Mouse (Mus musculus) CD8-positive naive resting alpha-beta T cell, adult 2 months (primary cell): ENCODE results near the gene Pgs1.

Experiments
- DNase-seq, 2 experiments: peaks; one replicate each; pipeline ENCODE4 v3.0.0; 2022; ENCODE audit warnings: low read depth in 2 of 2, low spot score in 2 of 2

Gene Pgs1

GRCm38 (mm10) chr11:118034395-118034794 lies 48.3 kb downstream of the Pgs1 start:
- DNase-seq, result no peak

GRCm38 (mm10) chr11:118035068-118035467 lies 49.0 kb downstream of the Pgs1 start:
- no peak for DNase-seq

- no peak for DNase-seq
These were observed 56.7 kb downstream of the Pgs1 start for GRCm38 (mm10) chr11:118042791-118043190.

- DNase-seq, result no peak
These were observed 57.3 kb downstream of the Pgs1 start for GRCm38 (mm10) chr11:118043293-118043907.

- no peak for DNase-seq
These were observed 63.5 kb downstream of the Pgs1 start for GRCm38 (mm10) chr11:118049641-118050040.

GRCm38 (mm10) chr11:118050174-118050573 lies 64.1 kb downstream of the Pgs1 start:
- no peak for DNase-seq

- DNase-seq, result no peak
These were observed 72.3 kb downstream of the Pgs1 start for GRCm38 (mm10) chr11:118058367-118058766.

GRCm38 (mm10) chr11:118058872-118059271 lies 72.8 kb downstream of the Pgs1 start:
- DNase-seq, result no peak

- DNase-seq, result no peak
These were observed 73.9 kb downstream of the Pgs1 start for GRCm38 (mm10) chr11:118060038-118060437.

GRCm38 (mm10) chr11:118067588-118067987 lies 81.5 kb downstream of the Pgs1 start:
- no peak for DNase-seq

- DNase-seq, result no peak
These were observed 82.8 kb downstream of the Pgs1 start for GRCm38 (mm10) chr11:118068812-118069332.

- no peak for DNase-seq
These were observed 85.3 kb downstream of the Pgs1 start for GRCm38 (mm10) chr11:118071227-118071912.
